Mouse (Mus musculus) CH12.LX (cell line): ENCODE results near the gene Olfr573-ps1. TPM values are rescaled to one million over a fixed set of nuclear protein-coding genes. Genes with fewer than 3 reads are reported as not detected.

ENCODE experiments used
- DNase-seq: peaks from one replicate; pipeline ENCODE4 v3.0.0-alpha.2; 2013; ENCODE audit errors: extremely low read depth
- H3K27ac ChIP-seq: 2 replicates; pipeline ENCODE4 v1.5.1; 2012; ENCODE audit warnings: low read depth, mild to moderate bottlenecking, control low read depth, moderate library complexity; ENCODE audit not compliant: insufficient read depth
- H3K27me3 ChIP-seq: replicated peaks from 2 replicates; pipeline ENCODE3; 2012; ENCODE audit warnings: inconsistent platforms
- H3K36me3 ChIP-seq, 2 experiments: replicated peaks in 1 of 2; 2 replicates each; pipeline versions ENCODE3 to v1.6.1; 2012; ENCODE audit warnings: inconsistent platforms in 1 of 2, low read length in 1 of 2, mild to moderate bottlenecking in 1 of 2, mixed read lengths in 1 of 2, moderate library complexity in 1 of 2; ENCODE audit not compliant: control insufficient read depth in 1 of 2, insufficient read depth in 1 of 2
- H3K4me1 ChIP-seq, 2 experiments: 2 replicates each; pipeline ENCODE4 v1.6.1; 2012; ENCODE audit warnings: inconsistent platforms in 1 of 2, moderate library complexity in 1 of 2; ENCODE audit not compliant: insufficient read depth in 2 of 2, control insufficient read depth in 1 of 2
- H3K4me2 ChIP-seq: 2 replicates; pipeline ENCODE4 v1.6.1; 2012; ENCODE audit warnings: low read depth, mild to moderate bottlenecking, control low read depth; ENCODE audit not compliant: poor library complexity, insufficient read depth, severe bottlenecking
- H3K4me3 ChIP-seq, 3 experiments: fragments of 150-350 bp in 1 of 3; sonication (generic) in 1 of 3; replicated peaks in 1 of 3; 2 replicates each; pipeline versions ENCODE3 to v1.5.1; 2011 to 2012; ENCODE audit warnings: low read depth in 2 of 3, low read length in 2 of 3, mild to moderate bottlenecking in 2 of 3, moderate library complexity in 2 of 3, control low read depth in 1 of 3, improper control_type of control experiment in 1 of 3, inconsistent platforms in 1 of 3, mixed read lengths in 1 of 3; ENCODE audit not compliant: poor library complexity in 1 of 3
- H3K79me2 ChIP-seq: replicated peaks from 2 replicates; pipeline ENCODE4 v1.6.1; 2012; ENCODE audit warnings: mild to moderate bottlenecking, moderate library complexity; ENCODE audit not compliant: control insufficient read depth, poor library complexity, insufficient read depth, severe bottlenecking; ENCODE audit errors: extremely low read depth
- H3K9ac ChIP-seq: 2 replicates; pipeline ENCODE4 v1.6.1; 2012; ENCODE audit warnings: low read depth, mild to moderate bottlenecking, control low read depth, moderate library complexity; ENCODE audit not compliant: insufficient read depth
- H3K9me3 ChIP-seq: replicated peaks from 2 replicates; pipeline ENCODE3; 2012; ENCODE audit warnings: low read length, inconsistent platforms, mixed read lengths
- BHLHE40 ChIP-seq: IDR thresholded peaks from 2 replicates; pipeline ENCODE4 v1.6.1; 2011; ENCODE audit warnings: mild to moderate bottlenecking, low read depth, low read length, improper control_type of control experiment
- CHD1 ChIP-seq: IDR thresholded peaks from 2 replicates; pipeline ENCODE4 v1.6.1; 2012; ENCODE audit warnings: low read depth, low read length, improper control_type of control experiment, inconsistent platforms
- CHD2 ChIP-seq: IDR thresholded peaks from 2 replicates; pipeline ENCODE4 v1.6.1; 2011; ENCODE audit warnings: low read length, improper control_type of control experiment
- EP300 ChIP-seq: IDR thresholded peaks from 2 replicates; pipeline ENCODE4 v1.6.1; 2011; ENCODE audit warnings: low read length, improper control_type of control experiment
- HCFC1 ChIP-seq: IDR thresholded peaks from 2 replicates; pipeline ENCODE4 v1.6.1; 2012; ENCODE audit warnings: low read depth, mild to moderate bottlenecking, inconsistent platforms, low read length, improper control_type of control experiment
- JUN ChIP-seq: IDR thresholded peaks from 2 replicates; pipeline ENCODE4 v1.6.1; 2011; ENCODE audit warnings: low read depth, mild to moderate bottlenecking, low read length, improper control_type of control experiment, moderate library complexity; ENCODE audit not compliant: insufficient read depth
- JUND ChIP-seq: conservative IDR thresholded peaks from 2 replicates; pipeline ENCODE4 v1.6.1; 2011; ENCODE audit warnings: low read depth, low read length, improper control_type of control experiment
- KAT2A ChIP-seq: IDR thresholded peaks from 2 replicates; pipeline ENCODE4 v1.6.1; 2012; ENCODE audit warnings: low read length, improper control_type of control experiment, inconsistent platforms; ENCODE audit not compliant: insufficient replicate concordance
- MAFK ChIP-seq: IDR thresholded peaks from 2 replicates; pipeline ENCODE4 v1.6.1; 2011; ENCODE audit warnings: low read length, improper control_type of control experiment; ENCODE audit not compliant: insufficient replicate concordance
- MAX ChIP-seq: IDR thresholded peaks from 2 replicates; pipeline ENCODE4 v1.6.1; 2011; ENCODE audit warnings: low read length, improper control_type of control experiment
- MEF2A ChIP-seq: IDR thresholded peaks from 2 replicates; pipeline ENCODE4 v1.6.1; 2014; ENCODE audit warnings: low read depth, mild to moderate bottlenecking, inconsistent platforms, low read length, improper control_type of control experiment, borderline replicate concordance
- MYC ChIP-seq: IDR thresholded peaks from 2 replicates; pipeline ENCODE4 v1.6.1; 2011; ENCODE audit warnings: low read depth, mild to moderate bottlenecking, improper control_type of control experiment, low read length
- NRF1 ChIP-seq: IDR thresholded peaks from 2 replicates; pipeline ENCODE4 v1.6.1; 2014; ENCODE audit warnings: low read depth, mild to moderate bottlenecking, inconsistent platforms, low read length, improper control_type of control experiment, moderate library complexity
- PAX5 ChIP-seq: IDR thresholded peaks from 2 replicates; pipeline ENCODE4 v1.6.1; 2012; ENCODE audit warnings: low read length, inconsistent platforms, mixed read lengths
- POLR2A ChIP-seq: IDR thresholded peaks from 2 replicates; pipeline ENCODE4 v1.6.1; 2011; ENCODE audit warnings: low read depth, mild to moderate bottlenecking, improper control_type of control experiment, low read length
- RCOR1 ChIP-seq: conservative IDR thresholded peaks from 2 replicates; pipeline ENCODE4 v1.6.1; 2012; ENCODE audit warnings: low read depth, mild to moderate bottlenecking, inconsistent platforms, low read length, improper control_type of control experiment
- SIN3A ChIP-seq: IDR thresholded peaks from 2 replicates; pipeline ENCODE4 v1.6.1; 2012; ENCODE audit warnings: low read length, improper control_type of control experiment, inconsistent platforms
- SMC3 ChIP-seq: IDR thresholded peaks from 2 replicates; pipeline ENCODE4 v1.6.1; 2011; ENCODE audit warnings: low read depth, low read length, improper control_type of control experiment
- TBP ChIP-seq: conservative IDR thresholded peaks from 2 replicates; pipeline ENCODE4 v1.6.1; 2011; ENCODE audit warnings: low read depth, low read length, improper control_type of control experiment
- UBTF ChIP-seq: IDR thresholded peaks from 2 replicates; pipeline ENCODE4 v1.6.1; 2012; ENCODE audit warnings: low read depth, mild to moderate bottlenecking, inconsistent platforms, low read length, improper control_type of control experiment, moderate library complexity
- USF1 ChIP-seq: IDR thresholded peaks from 2 replicates; pipeline ENCODE4 v1.6.1; 2014; ENCODE audit warnings: low read depth, mild to moderate bottlenecking, inconsistent platforms, low read length, improper control_type of control experiment
- USF2 ChIP-seq: conservative IDR thresholded peaks from 2 replicates; pipeline ENCODE4 v1.6.1; 2011; ENCODE audit warnings: low read depth, low read length, improper control_type of control experiment
- ZC3H11A ChIP-seq: IDR thresholded peaks from 2 replicates; pipeline ENCODE4 v1.6.1; 2012; ENCODE audit warnings: low read depth, mild to moderate bottlenecking, inconsistent platforms, low read length, improper control_type of control experiment
- ZKSCAN1 ChIP-seq: IDR thresholded peaks from 2 replicates; pipeline ENCODE4 v1.6.1; 2012; ENCODE audit warnings: low read depth, inconsistent platforms, low read length, improper control_type of control experiment, borderline replicate concordance
- ZMIZ1 ChIP-seq: IDR thresholded peaks from 2 replicates; pipeline ENCODE4 v1.6.1; 2012; ENCODE audit warnings: low read depth, mild to moderate bottlenecking, inconsistent platforms, low read length, improper control_type of control experiment
- dilution Hi-C: fragments of 300-500 bp; cut with MboI; formaldehyde crosslinking; loops from 2 replicates; pipeline ENCODE4 v1.14.3; 2020; ENCODE audit warnings: low sequenced_read_pairs; ENCODE audit not compliant: extremely low pct_unique_long_range_greater_than_20kb, extremely low pct_ligation_motif_present
- in situ Hi-C: fragments of 300-500 bp; cut with MboI; formaldehyde crosslinking; loops from 3 replicates; pipeline ENCODE4 v1.14.3; 2019; ENCODE audit warnings: low sequenced_read_pairs, low pct_ligation_motif_present, low pct_unique_long_range_greater_than_20kb, mixed read lengths
- polyA plus RNA-seq: library from polyadenylated mRNA; unstranded; fragments of >175 nt; gene quantifications from 2 replicates; pipeline ENCODE4 v1.2.1, GENCODE M21; 2012; ENCODE audit warnings: low read depth; ENCODE audit not compliant: insufficient read length
- total RNA-seq, 2 experiments: library from RNA; depleted of rRNA; stranded (reverse); fragments of 300-350 nt in 1 of 2; fragments of >200 nt in 1 of 2; gene quantifications; 2 replicates each; pipeline ENCODE4 v1.2.3; 2012 to 2014

Gene Olfr573-ps1
- total and polyA plus RNA-seq, 3 experiments: not detected

GRCm38 (mm10) chr7:102917032-102917875, 25.1 kb downstream of the Olfr573-ps1 start, which contains the start of gene Olfr571:
Gene Olfr571, minus strand, starts transcription at chr7:102917536.
- Histone ChIP-seq H3K4me1 (peaks cover 0 to 5% of the 10 kb centered on the region in 2 experiments; a peak in 2 of 4 replicates), H3K9ac (no peak within 1 kb of the TSS), H3K27me3 (no peaks in the 10 kb centered on the region), H3K9me3 (no peaks in the 10 kb centered on the region), H3K79me2 (no peaks in the 10 kb centered on the region), H3K4me3 (no peak within 1 kb of the TSS), H3K27ac (no peak within 1 kb of the TSS), H3K4me2 (no peak within 1 kb of the TSS), H3K36me3 (no peaks in the 10 kb centered on the region)
- TF ChIP-seq NRF1: no peak
- no peak for TF ChIP-seq BHLHE40
- TF ChIP-seq RCOR1: no peak
- TF ChIP-seq CHD2: no peak
- TF ChIP-seq ZMIZ1: no peak
- no peak for TF ChIP-seq TBP
- no peak for TF ChIP-seq JUN
- TF ChIP-seq USF1: no peak
- TF ChIP-seq PAX5: no peak
- TF ChIP-seq USF2: no peak
- no peak for TF ChIP-seq POLR2A
- no peak for TF ChIP-seq ZC3H11A
- TF ChIP-seq ZKSCAN1: no peak
- no peak for TF ChIP-seq EP300
- no peak for TF ChIP-seq HCFC1
- TF ChIP-seq SMC3: no peak
- TF ChIP-seq CHD1: no peak
- dilution Hi-C loops (no loop called here), in situ Hi-C loops (loop anchor here (10.0 kb wide), 2 partner anchors 252 to 412 kb away; partner anchors contain the start of gene Olfr556)
- DNase-seq: no peak

GRCm38 (mm10) chr7:102916405-102916804, 26.0 kb downstream of the Olfr573-ps1 start:
- no peaks in the 10 kb centered on the region for H3K36me3 ChIP-seq
- no peak overlapping the region for H3K9ac ChIP-seq
- DNase-seq: no peak
- no peak overlapping the region for H3K27ac ChIP-seq
- H3K4me1 ChIP-seq: peaks cover 0 to 5% of the 10 kb centered on the region in 2 experiments; a peak in 2 of 4 replicates
- H3K9me3 ChIP-seq: no peaks in the 10 kb centered on the region
- H3K4me3 ChIP-seq: no peak overlapping the region
- H3K4me2 ChIP-seq: no peak overlapping the region
- no peaks in the 10 kb centered on the region for H3K79me2 ChIP-seq
- no peaks in the 10 kb centered on the region for H3K27me3 ChIP-seq
- in situ Hi-C loops: loop anchor here (10.0 kb wide), 2 partner anchors 252 to 412 kb away; partner anchors contain the start of gene Olfr556
- TF ChIP-seq JUN (no peak), UBTF (no peak), MAFK (no peak), MEF2A (no peak), MAX (no peak), ZKSCAN1 (no peak), EP300 (no peak), RCOR1 (no peak), SMC3 (no peak), POLR2A (no peak), PAX5 (no peak), MYC (no peak), JUND (no peak), USF2 (no peak), SIN3A (no peak), NRF1 (no peak), KAT2A (no peak)
- dilution Hi-C loops: no loop called here
